Mouse (Mus musculus) lung, postnatal 0 days (tissue): ENCODE results near the gene Slc2a13.

Source experiments
- CTCF ChIP-seq: IDR thresholded peaks from 2 replicates; pipeline ENCODE4 v1.5.1; 2016; ENCODE audit warnings: antibody characterized with exemption, mild to moderate bottlenecking
- EP300 ChIP-seq: IDR thresholded peaks from 2 replicates; pipeline ENCODE4 v1.6.1; 2016; ENCODE audit warnings: antibody characterized with exemption, mild to moderate bottlenecking, control low read depth

DNA sequence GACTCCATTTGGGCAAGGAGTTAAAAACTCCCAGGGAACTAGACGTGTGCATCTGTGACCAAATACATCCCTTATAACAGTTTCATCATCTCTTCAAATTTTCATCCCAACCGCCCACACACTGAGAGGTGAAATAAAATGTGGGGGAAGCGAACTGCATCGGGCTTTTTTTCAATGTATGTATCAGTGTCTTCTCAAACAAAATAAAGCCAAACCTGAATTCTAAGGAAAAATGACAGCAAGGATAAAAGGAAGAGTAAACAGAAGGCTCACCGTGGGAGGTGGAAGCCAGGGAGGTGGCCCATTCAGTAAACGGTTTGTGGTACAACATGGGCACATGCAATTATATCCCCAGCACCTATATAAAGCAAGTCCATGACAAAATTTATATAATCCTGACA, 17.7 kb downstream of the Slc2a13 start:
- TF ChIP-seq CTCF (no peak), EP300 (no peak)
